ENCODE assay signal across 11 mouse cellular contexts in the genomic region with DNA sequence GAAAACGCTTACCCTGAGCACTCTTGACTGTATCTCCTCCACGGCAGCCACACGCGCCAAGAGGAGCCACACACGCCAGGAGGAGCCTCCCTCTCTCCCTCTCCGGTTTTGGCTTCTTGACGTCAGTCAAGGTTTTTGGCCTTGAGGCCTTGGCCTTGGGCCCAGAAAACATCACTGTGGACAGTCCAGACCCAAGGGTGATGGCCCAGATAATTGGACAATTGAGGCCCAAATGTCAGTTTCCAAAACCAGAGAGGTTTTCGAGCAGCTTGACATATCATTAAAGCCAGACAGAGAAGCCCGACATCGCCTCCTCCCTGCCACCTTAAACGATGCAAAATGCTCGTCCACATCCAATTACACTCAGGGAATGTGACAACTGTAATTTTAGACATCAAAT.
DNase-seq lines count a peak whose midpoint lies in the region; ATAC-seq and TF ChIP-seq lines count a peak whose summit lies in the region.
"Had no signal": no experiment of that assay in that cellular context is flagged by ENCODE, and none has a peak within 500 bp of the region (broad histone marks: within the 10 kb centered on the region; RNA-seq: fewer than 3 reads in every experiment).

No protein-coding gene starts in this region.

- intact Hi-C loops in left cerebral cortex, adult 2 months (cut with DNase I) = no loop called here

- peaks cover 6% of the 10 kb centered on the region; the same call in 1 of the 2 replicates for H3K4me1 ChIP-seq in forebrain, embryonic 10.5 days
- H3K4me1 ChIP-seq in forebrain, embryonic 11.5 days (replicated peaks; ENCODE audit: control insufficient read depth, insufficient read depth, low read length) = no peaks in the 10 kb centered on the region
- H3K4me1 ChIP-seq in midbrain, embryonic 16.5 days (ENCODE audit: control insufficient read depth, insufficient read depth, low read length) = no peaks in the 10 kb centered on the region
- no peaks in the 10 kb centered on the region for H3K4me1 ChIP-seq in midbrain, embryonic 15.5 days
- no peaks in the 10 kb centered on the region for H3K4me1 ChIP-seq in embryonic facial prominence, embryonic 15.5 days
- H3K4me1 ChIP-seq: midbrain, embryonic 12.5 days had no signal

- no peak overlapping the region for H3K9ac ChIP-seq in forebrain, embryonic 11.5 days (ENCODE audit: low read length)
- H3K9ac ChIP-seq in midbrain, embryonic 16.5 days (ENCODE audit: low read depth, low read length) = no peak overlapping the region
- no peak overlapping the region for H3K9ac ChIP-seq in midbrain, embryonic 15.5 days
- no peak overlapping the region for H3K9ac ChIP-seq in embryonic facial prominence, embryonic 15.5 days
- H3K9ac ChIP-seq: midbrain, embryonic 12.5 days had no signal

- H3K9me3 ChIP-seq in forebrain, embryonic 10.5 days = no peaks in the 10 kb centered on the region
- H3K9me3 ChIP-seq in forebrain, embryonic 11.5 days (ENCODE audit: control insufficient read depth, low read length) = no peaks in the 10 kb centered on the region
- H3K9me3 ChIP-seq in midbrain, embryonic 16.5 days (replicated peaks; ENCODE audit: control insufficient read depth, low read length, poor library complexity, severe bottlenecking) = no peaks in the 10 kb centered on the region
- no peaks in the 10 kb centered on the region for H3K9me3 ChIP-seq in midbrain, embryonic 15.5 days
- H3K9me3 ChIP-seq in embryonic facial prominence, embryonic 15.5 days (replicated peaks) = no peaks in the 10 kb centered on the region
- H3K9me3 ChIP-seq: midbrain, embryonic 12.5 days had no signal

- ATAC-seq in forebrain, embryonic 11.5 days (replicated peaks; ENCODE audit: low FRiP score) = no peak
- peak; percentile 14; the same call in 1 of the 2 replicates for ATAC-seq in midbrain, embryonic 16.5 days
- ATAC-seq in midbrain, embryonic 15.5 days (replicated peaks) = no peak; the same call in 1 of the 2 replicates
- ATAC-seq in embryonic facial prominence, embryonic 15.5 days (ENCODE audit: insufficient number of reproducible peaks, low FRiP score, low TSS enrichment, low read depth) = peak; percentile 63

- TF ChIP-seq CTCF in left cerebral cortex, adult 2 months (IDR thresholded peaks at IDR 0.05) = no peak

- H3K4me3 ChIP-seq in forebrain, embryonic 10.5 days = no peak overlapping the region
- H3K4me3 ChIP-seq in forebrain, embryonic 11.5 days (ENCODE audit: low read depth, low read length) = no peak overlapping the region
- no peak overlapping the region for H3K4me3 ChIP-seq in midbrain, embryonic 16.5 days (ENCODE audit: low read depth, low read length)
- no peak overlapping the region for H3K4me3 ChIP-seq in midbrain, embryonic 15.5 days
- no peak overlapping the region for H3K4me3 ChIP-seq in embryonic facial prominence, embryonic 15.5 days (replicated peaks)
- H3K4me3 ChIP-seq in left cerebral cortex, adult 2 months = no peak overlapping the region
- H3K4me3 ChIP-seq: midbrain, embryonic 12.5 days had no signal

- no peaks in the 10 kb centered on the region for H3K36me3 ChIP-seq in forebrain, embryonic 10.5 days (replicated peaks)
- H3K36me3 ChIP-seq in forebrain, embryonic 11.5 days (ENCODE audit: control insufficient read depth, insufficient read depth, low read length) = no peaks in the 10 kb centered on the region
- H3K36me3 ChIP-seq in midbrain, embryonic 16.5 days (ENCODE audit: control insufficient read depth, insufficient read depth, low read length) = no peaks in the 10 kb centered on the region
- H3K36me3 ChIP-seq in midbrain, embryonic 15.5 days (replicated peaks) = no peaks in the 10 kb centered on the region
- H3K36me3 ChIP-seq in embryonic facial prominence, embryonic 15.5 days = no peaks in the 10 kb centered on the region
- H3K36me3 ChIP-seq: midbrain, embryonic 12.5 days had no signal

- H3K4me2 ChIP-seq in forebrain, embryonic 11.5 days (ENCODE audit: low read depth, low read length, severe bottlenecking) = no peak overlapping the region
- no peak overlapping the region for H3K4me2 ChIP-seq in midbrain, embryonic 16.5 days (ENCODE audit: low read length)
- no peak overlapping the region for H3K4me2 ChIP-seq in midbrain, embryonic 15.5 days
- H3K4me2 ChIP-seq in embryonic facial prominence, embryonic 15.5 days (replicated peaks) = no peak overlapping the region
- H3K4me2 ChIP-seq: midbrain, embryonic 12.5 days had no signal

- H3K27ac ChIP-seq in forebrain, embryonic 10.5 days = 0 out of 2 replicates have a peak overlapping the region, but pooled peaks have one; percentile 48
- H3K27ac ChIP-seq in forebrain, embryonic 11.5 days (ENCODE audit: low read depth, low read length) = no peak overlapping the region
- no peak overlapping the region for H3K27ac ChIP-seq in midbrain, embryonic 16.5 days (ENCODE audit: low read length)
- no peak overlapping the region for H3K27ac ChIP-seq in midbrain, embryonic 15.5 days
- H3K27ac ChIP-seq in embryonic facial prominence, embryonic 15.5 days (replicated peaks) = no peak overlapping the region
- no peak overlapping the region for H3K27ac ChIP-seq in left cerebral cortex, adult 2 months
- H3K27ac ChIP-seq: kidney, postnatal 0 days; midbrain, embryonic 12.5 days had no signal

- DNase-seq in forebrain, embryonic 10.5 days (ENCODE audit: extremely low spot score, low spot score) = no peak
- DNase-seq in forebrain, embryonic 11.5 days (ENCODE audit: low spot score) = no peak
- DNase-seq in skeletal muscle tissue, adult 2 months (ENCODE audit: low read depth, low spot score) = peak; percentile 21
- DNase-seq in yolk sac, embryonic 10.5 days (ENCODE audit: low spot score) = no peak
- DNase-seq in left cerebral cortex, adult 2 months (ENCODE audit: extremely low spot score in 1 of 2, low spot score in 2 of 2) = no peak
- DNase-seq: cerebellum, adult 8-10 months had no signal

- 87% methylated on average over 12 of the region's 12 CpGs for WGBS in forebrain, embryonic 10.5 days
- 78% methylated on average over 12 of the region's 12 CpGs for WGBS in forebrain, embryonic 11.5 days
- 64% methylated on average over 12 of the region's 12 CpGs for WGBS in midbrain, embryonic 16.5 days
- WGBS in midbrain, embryonic 15.5 days = 70% methylated on average over 12 of the region's 12 CpGs
- 49% methylated on average over 12 of the region's 12 CpGs for WGBS in embryonic facial prominence, embryonic 15.5 days

- no peaks in the 10 kb centered on the region for H3K27me3 ChIP-seq in forebrain, embryonic 10.5 days (ENCODE audit: poor library complexity, severe bottlenecking)
- no peaks in the 10 kb centered on the region for H3K27me3 ChIP-seq in forebrain, embryonic 11.5 days (ENCODE audit: control insufficient read depth, insufficient read depth, low read length)
- no peaks in the 10 kb centered on the region for H3K27me3 ChIP-seq in midbrain, embryonic 16.5 days (ENCODE audit: control insufficient read depth, insufficient read depth, low read depth, low read length)
- no peaks in the 10 kb centered on the region for H3K27me3 ChIP-seq in midbrain, embryonic 15.5 days (replicated peaks)
- no peaks in the 10 kb centered on the region for H3K27me3 ChIP-seq in embryonic facial prominence, embryonic 15.5 days
- H3K27me3 ChIP-seq: midbrain, embryonic 12.5 days had no signal

Comparison
In these comparisons a context has a peak if more than half of its experiments do, and no peak if none do; other contexts are left out.
1. ATAC-seq: peak in midbrain, embryonic 16.5 days (single experiment) and embryonic facial prominence, embryonic 15.5 days (single experiment); none in forebrain, embryonic 11.5 days (single experiment) and midbrain, embryonic 15.5 days (single experiment).